Mouse (Mus musculus) thymus, adult 18-20 months (tissue): ENCODE results near the gene Gm28047.

Source experiments
- DNase-seq, 2 experiments: peaks; one replicate each; pipeline ENCODE4 v3.0.0; 2022; ENCODE audit warnings: mixed read lengths in 2 of 2

The Gm28047 gene

GRCm38 (mm10) chr15:102546677-102547427, 78.0 kb downstream of the Gm28047 start:
- no peak for DNase-seq

GRCm38 (mm10) chr15:102546246-102546645, 78.6 kb downstream of the Gm28047 start:
- DNase-seq: no peak

GRCm38 (mm10) chr15:102544801-102545200, 80.1 kb downstream of the Gm28047 start:
- DNase-seq: no peak

GRCm38 (mm10) chr15:102533926-102534325, 90.9 kb downstream of the Gm28047 start:
- DNase-seq: no peak

DNA sequence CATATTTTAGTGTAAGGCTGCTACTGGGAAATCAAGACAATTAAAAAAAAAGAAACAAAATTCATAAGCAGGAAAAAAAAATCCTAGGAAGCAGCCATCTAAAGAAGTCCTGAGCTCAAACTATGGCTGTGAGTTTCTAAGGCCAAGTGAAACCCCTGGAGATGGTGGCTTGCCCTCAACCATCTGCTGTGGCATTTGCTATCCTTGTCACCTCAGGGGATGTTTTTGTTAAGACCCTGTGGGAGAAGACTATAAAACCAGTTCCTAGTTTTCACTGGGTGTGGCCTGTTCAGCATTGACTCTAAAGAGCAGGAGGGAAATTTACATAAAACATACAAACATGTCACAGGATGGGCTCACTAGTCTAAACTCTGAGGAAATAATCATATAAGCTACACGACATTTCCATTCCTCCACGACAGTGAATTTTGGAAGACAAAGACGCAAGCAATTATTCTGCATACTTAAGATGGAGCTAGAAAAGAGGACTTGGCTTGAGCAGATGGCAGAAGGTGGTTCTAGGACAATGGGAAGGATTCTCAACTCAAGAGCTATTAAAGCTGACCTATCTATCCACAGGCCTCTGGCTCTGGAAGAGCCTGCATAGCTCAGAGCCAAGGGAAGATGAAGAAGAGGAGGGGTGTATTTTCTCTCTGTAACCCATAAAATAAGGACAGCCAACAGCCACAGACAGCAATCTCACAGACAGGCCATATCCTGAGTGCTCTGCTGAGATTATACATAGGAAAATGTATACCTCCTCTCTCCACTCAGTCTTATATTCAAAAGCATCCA, 92.6 kb downstream of the Gm28047 start:
- no peak for DNase-seq

- DNase-seq: no peak
These were observed 93.3 kb downstream of the Gm28047 start for GRCm38 (mm10) chr15:102531586-102531985.

GRCm38 (mm10) chr15:102530566-102530965, 94.3 kb downstream of the Gm28047 start:
- no peak for DNase-seq

- no peak for DNase-seq
These were observed 96.5 kb downstream of the Gm28047 start for GRCm38 (mm10) chr15:102528396-102528795.

GRCm38 (mm10) chr15:102527936-102528335, 96.9 kb downstream of the Gm28047 start:
- DNase-seq: no peak

GRCm38 (mm10) chr15:102526111-102527002, 98.5 kb downstream of the Gm28047 start:
- DNase-seq: no peak

DNA sequence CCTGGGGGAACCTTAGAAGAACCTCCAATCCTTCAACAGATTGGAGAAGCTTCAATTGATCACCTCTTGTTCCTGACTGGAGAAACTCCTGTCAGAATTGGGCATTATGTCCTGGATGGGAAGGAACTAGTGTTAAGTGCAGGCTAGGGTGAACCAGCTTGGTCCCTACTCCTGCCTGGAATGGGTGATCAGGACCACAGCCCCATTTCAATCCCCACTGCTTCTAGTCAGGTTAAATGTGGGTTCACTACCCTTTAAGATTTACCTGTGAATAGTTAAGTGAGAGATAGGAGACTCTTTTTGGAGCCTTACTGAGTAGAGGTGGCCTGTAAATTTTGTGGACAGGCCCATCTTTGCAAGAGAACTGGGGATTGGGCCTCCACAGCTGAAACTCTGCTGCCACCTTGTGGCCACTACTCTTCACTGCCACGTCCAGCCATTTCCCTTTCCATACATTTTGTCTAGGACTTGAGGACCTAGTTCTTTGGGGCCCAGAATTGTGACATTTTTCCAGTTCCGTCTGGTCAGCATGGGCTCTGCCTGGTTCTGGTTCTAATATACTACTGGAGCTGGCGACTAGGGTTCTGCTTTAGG, 99.9 kb downstream of the Gm28047 start, which contains the start of gene Npff:
Gene Npff (minus strand): TSS at position 51 of the 594 bp plus-strand sequence.
- DNase-seq: peak in 1 of 2 experiments; percentile 58

DNA sequence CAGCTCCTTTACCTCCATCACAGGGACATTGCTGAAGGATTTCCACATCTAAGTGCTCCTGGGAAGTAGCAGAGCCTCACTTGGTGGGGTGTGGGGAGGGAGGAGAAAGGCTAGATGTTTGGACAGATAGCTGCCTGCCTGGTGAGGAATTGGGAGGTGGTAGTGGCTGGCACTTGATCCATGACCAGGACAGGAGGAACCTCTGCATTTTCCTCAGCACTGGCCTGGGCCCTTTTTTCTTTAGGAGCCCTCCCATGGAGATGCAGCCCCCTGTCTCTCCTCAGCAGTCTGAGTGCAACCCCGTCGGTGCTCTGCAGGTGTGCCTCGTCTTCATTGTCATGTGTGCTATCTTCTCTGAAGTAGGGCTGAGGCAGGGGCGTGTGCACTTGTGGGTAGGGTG, 103.4 kb downstream of the Gm28047 start:
- no peak for DNase-seq

DNA sequence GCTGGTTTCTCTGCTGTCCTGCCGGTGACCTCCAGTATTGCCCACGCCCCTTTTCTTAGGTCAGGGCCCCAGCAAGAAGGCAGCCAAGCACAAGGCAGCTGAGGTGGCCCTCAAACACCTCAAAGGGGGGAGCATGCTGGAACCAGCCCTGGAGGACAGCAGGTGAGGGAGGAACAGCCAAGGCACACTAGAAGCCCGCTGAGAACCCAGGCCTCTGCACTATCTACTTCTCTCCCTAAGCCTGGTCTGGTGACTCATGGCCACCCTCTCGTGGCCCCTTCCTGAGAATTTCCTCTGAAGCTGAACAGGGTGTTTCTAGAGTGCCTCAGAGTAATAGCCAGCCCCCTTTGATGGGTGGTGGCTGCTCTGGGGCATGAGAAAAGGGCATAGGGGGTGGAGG, 104.5 kb downstream of the Gm28047 start:
- DNase-seq: no peak

DNA sequence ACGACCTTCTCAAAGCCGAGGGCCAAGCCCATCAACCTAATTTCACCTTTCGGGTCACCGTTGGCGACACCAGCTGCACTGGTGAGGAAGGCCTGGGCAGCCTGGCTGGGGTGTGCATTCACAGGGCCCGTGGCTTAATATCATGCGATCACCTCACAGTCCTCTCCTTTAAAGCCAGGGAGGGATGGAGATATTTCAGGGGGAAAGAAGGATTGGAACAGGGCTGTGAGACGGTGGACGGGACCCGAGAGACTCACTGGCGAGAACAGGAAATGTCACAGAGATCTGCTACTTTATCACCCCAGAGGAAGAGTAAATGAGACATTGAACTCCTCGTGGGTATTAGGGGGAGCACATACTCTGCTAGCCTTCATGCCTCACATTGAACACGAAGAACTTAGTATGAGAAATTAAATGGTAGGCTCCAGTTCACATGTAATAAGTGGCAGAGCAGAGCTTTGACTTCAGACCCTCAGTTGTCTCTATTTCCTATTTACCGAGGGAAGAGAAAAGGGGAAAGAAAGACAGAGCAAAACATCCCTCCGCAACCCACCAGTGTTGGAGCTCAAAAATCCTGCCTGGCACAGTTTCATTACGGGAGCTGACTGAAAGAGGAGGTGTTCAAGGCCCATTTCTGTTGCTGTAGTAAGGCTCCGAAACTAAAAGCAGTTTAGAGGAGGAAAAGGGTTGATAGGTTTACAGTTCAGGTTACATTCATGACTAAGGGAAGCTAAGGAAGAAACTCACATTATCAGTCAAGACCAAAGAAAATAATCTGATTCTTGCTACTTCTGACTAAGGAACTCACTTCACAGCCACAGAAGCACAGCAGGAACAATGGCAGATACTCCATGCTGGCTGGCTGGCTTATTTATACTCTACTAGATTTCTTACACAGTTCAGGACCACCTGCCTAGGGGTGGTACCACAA, 105.4 kb downstream of the Gm28047 start:
- DNase-seq: no peak

GRCm38 (mm10) chr15:102518859-102519201, 106.0 kb downstream of the Gm28047 start:
- DNase-seq: no peak

- DNase-seq: peak; percentile 100
These were observed 106.7 kb downstream of the Gm28047 start, which contains the start of gene Tarbp2 for GRCm38 (mm10) chr15:102517976-102518858. Tarbp2 (plus strand) TSS chr15:102518192.

GRCm38 (mm10) chr15:102517631-102517975, 107.3 kb downstream of the Gm28047 start:
- DNase-seq: no peak

GRCm38 (mm10) chr15:102516728-102517404, 108.0 kb downstream of the Gm28047 start, which contains the start of gene Map3k12:
Map3k12 (minus strand) TSS chr15:102517064.
- DNase-seq: peak; percentile 60 to 69

GRCm38 (mm10) chr15:102516293-102516692, 108.6 kb downstream of the Gm28047 start:
- no peak for DNase-seq

DNA sequence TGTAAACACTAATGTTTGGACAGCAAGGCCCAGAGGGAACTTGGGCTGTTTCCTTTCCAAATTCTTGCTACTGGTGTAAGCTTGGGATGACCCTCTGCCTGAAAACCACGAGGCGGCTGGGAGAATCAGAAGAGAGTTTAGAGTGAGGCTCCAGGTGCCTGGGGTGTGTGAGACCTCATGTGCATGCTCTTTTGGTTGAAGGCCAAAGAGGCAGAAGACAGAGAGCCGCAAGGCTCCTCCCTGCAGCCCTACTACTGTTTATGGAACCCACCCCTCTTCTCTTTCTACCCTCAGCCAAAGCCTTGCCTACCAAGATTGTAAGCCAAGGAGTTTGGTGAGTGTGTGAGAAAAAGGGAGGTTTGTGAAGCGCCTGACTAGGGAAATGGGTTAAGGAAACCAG, 109.1 kb downstream of the Gm28047 start:
- DNase-seq: no peak
